Mouse (Mus musculus): Measurements from ENCODE around the gene Fcho1. TPM values are rescaled to one million over a fixed set of nuclear protein-coding genes. Genes with fewer than 3 reads are reported as not detected.
"Not testable (repeated sequence)": the region's sequence is repeated elsewhere in the genome, so short reads cannot be mapped to it uniquely, and the experiment has no call there.

The Fcho1 gene
- total RNA-seq, 2 experiments from 2014 or later, result 94.9 to 99.9 TPM

DNA sequence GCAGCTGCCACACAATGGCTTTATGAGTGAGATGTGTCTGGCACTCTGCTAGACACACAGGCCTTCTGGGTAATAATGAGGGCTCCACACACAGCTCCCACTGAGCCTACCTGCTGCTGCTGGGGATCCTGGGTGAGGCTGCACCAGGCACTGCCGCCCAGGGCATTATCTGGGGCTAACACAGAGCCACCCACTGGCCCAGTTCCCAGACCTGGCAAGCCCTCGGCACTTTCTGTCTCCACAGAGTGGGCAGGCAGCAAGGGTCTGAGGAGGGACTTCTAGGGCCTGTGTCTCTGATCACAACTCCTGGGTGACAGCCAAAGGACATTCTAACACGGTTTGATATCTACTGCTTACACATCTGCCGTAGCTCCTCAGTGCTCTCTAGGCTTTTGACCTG lies 6.3 kb downstream of the Fcho1 start:
- peak in 1 of 2 experiments; percentile 63 for DNase-seq (ENCODE audit: low spot score in 2 of 2)

DNA sequence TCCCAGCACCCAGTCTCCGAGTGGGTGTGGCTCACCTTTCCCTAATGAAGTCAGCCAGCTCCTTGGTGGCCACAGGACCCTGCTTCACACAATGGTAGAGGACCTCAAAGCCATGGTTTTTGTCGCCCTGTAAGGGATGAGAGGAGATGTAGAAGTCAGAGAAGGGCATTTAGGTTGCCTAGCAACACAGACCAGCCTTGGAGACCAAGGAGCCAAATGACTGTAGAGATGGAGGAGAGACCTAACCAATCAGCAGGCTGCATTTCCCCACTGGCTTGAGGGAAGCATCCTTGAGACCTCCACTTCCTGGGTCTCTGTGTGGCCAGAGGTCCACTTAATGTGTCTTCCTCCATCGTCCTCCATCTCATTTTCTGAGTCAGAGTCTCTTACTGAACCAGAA lies 7.3 kb downstream of the Fcho1 start:
- no peak for DNase-seq (ENCODE audit: low spot score in 2 of 2)

DNA sequence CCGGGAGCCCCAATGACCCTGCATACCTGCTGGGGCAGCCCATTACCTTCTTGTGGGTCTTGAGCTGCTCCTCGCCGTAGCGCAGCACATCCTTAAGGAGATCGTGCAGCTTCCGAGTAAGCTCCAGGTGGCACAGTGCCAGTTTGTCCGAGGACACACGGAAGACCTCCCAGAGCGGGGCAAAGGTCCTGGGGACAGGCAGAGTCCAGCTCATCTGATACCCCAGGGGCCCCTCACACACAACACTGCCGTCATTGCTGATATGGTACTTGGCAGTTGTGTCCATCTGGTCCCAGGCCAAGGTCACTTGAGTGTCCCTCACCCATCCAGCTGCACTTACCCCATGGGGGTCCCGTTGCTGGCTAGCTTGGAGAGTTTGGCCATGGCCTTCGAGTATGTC lies 8.4 kb downstream of the Fcho1 start:
- DNase-seq (ENCODE audit: low spot score in 2 of 2), result no peak

DNA sequence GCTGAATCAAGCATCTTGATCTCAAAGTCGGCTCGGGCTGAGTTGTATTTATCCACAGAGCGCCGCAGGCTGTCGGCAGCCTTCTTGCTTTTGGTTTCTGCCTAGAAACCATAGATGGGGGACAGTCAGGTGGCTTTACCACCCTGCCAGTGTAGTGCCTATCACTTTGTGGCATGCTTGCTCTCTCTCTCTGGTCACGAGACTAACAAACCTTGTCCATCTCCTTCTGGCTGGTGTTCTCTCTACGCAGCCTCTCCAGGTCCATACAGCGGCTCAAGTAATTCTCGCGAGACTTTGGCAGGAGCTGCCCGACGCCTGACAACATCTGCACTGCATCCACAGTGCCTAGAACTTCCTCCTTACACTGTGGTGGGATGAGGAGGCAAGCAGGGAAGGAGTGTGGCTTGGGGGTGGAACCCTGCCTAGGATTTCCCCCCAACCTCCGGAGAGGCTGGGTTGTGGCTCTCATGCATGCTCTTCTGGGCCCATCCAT lies 8.9 kb downstream of the Fcho1 start:
- DNase-seq (ENCODE audit: low spot score in 2 of 2), result no peak

DNA sequence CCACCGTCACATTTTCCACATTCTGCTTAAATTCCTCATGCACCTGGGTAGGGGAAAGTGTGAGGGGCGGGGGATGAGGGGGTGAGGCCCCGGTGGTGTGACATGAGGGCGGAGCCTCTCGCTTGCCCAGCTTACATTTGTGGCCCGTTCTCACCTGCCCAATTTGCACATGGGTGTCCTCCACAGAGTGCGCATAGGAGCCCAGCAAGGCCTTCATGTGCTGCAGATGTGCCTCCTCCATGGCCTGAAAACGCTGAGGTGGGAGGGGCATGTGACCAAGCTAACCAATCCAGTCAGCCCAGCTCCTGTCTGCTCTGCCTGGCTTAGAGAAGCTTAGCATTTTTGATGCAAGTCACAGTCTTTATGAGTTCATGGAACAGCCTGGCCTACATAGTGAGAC lies 10.0 kb downstream of the Fcho1 start:
- no peak for DNase-seq (ENCODE audit: low spot score in 2 of 2)

DNA sequence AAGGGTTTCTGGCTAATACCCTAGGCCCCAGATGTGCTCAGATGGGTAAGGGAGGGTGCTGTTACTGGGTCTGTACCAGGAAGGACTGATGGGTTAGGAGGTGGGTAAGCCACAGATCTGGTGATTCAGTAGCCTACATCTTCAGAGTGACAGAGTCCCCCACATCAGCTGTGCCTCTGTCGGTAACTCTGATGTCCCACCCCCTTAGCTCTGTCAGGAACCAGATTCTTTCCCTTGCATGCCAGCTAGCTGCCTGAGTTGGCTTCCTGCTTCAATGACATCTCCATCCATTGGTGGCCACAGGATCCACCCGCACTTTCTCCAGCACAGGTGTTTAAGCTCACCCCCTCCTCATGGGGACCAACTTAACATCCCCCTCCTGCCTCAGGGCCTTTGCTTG lies 13.9 kb downstream of the Fcho1 start:
- DNase-seq (ENCODE audit: low spot score in 2 of 2), result peak in 1 of 2 experiments; percentile 58

DNA sequence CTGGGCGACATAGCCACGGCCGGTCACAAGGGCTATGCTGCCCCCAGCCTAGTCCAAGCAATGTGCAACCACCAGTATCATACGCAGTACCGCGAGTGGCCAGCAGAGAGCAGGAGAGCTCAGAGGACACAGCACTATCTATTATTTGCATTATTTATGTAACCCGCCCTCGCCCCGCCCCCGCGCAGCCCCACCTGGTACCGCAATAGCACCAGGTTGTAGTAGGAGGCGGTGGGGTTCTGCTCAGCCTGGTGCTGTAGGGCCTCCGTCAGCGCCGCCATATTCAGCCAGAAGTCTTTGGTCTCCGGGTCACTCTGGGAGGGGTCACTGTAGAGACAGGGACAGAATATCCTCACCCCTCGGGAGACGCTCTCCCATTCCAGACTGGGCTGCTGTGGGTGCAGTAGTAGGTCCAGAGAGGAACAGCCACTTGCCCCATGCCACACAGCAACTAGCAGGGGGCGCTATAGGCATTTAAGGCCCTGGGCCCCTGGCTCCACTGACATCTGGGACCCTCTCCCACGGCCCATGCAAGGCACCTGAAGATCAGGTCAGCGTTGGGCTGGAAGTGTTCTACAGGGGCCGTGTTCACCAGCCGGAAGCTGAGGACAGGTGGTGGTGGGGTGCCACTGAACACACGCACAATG lies 15.6 kb downstream of the Fcho1 start:
- peak; percentile 77 to 95 for DNase-seq (ENCODE audit: low spot score in 2 of 2)

DNA sequence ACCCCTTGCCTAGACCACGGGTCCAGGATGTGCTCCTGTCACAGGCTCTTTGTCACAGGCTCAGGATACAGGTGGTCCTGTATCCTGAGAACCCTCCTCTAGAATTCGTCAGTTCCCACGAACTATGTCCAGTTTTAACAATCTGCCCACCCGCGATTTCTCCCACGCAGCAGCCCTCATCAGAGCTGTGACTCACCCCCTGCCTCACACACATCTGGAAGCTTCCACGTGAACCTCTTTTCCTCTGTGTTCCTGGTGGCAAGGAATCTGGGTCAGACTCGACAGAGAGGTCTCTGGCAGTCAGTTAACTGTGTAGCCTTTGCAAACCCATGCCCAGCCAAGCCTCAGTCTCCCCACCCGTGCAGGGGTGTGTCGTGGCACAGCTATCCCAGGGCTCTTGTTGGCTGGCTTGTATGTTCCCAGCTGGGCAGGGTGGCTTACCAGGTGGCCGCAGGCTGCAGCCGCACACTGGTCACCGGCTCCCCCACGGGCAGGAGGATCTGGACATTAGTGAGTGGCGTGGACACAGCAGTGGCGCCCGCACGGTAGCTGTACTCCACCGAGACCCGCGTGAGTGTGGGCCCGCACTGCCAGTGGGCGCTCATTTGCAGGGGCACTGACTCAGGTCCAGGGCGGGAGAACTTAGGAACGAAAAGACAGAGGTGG lies 16.2 kb downstream of the Fcho1 start:
- no peak for DNase-seq (ENCODE audit: low spot score in 2 of 2)

DNA sequence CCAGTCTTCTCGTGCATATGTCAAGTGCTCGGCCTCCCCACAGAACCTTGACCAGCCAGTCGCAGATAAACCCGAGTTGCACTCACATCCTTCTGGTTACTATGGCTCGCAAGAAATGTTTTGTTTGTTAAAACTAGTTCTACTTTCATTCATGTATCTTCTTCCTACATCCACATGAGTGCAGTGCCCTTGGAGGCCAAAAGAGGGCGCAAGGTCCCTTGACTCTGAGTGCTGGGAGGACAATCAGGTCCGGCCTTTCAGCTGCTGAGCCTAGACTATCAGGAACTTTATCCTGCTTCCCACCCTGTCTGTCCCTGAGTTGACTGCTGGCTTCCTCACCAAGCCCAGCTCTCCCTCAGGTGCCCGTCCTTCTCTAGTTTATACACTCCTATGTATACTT lies 17.6 kb downstream of the Fcho1 start:
- peak in 1 of 2 experiments; percentile 60 for DNase-seq (ENCODE audit: low spot score in 2 of 2)

DNA sequence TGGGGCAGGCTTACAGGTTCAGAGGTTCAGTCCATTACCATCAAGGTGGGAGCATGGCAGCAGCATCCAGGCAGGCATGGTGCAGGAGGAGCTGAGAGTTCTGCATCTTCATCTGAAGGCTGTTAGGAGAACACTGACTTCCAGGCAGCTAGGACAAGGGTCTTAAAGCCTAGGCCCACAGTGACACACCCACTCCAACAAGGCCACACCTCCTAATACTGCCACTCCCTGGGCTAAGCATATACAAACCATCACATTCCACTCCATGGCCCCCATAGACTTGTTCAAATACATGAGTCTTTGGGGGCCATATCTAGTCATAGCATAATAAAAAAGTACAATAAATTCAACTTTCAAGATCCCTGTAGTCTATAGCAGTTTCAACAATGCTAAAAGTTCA lies 22.1 kb downstream of the Fcho1 start:
- DNase-seq (ENCODE audit: low spot score in 2 of 2), result not testable (repeated sequence)

DNA sequence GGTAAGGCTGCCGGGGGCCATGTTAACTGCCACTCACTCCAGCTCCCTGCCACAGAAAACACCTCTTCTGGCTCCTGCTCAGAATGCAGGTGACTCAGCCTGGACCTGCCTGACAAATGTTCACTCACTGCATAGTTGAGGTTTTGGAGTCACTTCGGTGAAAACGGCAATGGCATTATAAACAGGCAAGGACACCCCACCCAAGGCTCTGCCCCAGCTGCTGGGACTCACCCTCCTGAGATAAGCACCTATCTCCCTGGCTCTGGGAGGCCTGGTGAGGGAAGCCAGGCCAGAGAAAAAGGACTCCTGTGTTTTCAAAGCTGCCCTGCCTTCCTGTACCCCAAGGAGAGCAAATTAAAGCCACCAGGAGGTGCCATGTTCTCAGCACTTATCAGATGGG lies 22.6 kb downstream of the Fcho1 start:
- no peak for DNase-seq (ENCODE audit: low spot score in 2 of 2)

DNA sequence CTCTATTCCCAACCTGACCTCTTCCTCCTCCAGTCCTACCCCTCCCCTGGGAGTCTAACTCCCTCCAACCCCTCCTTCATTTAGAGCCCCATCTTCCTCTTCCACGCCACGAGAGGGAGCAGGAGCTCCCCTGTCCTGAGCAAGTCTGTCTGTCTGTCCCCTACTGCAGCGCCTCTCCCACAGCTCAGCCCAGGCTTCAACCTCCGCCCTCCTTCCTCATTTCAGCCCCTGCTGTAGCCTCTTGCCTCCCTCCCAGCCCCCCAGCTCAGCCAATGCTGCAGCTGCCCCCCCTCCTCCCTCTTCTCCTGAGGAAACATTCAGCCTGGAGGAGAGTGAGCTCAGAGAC lies 23.5 kb downstream of the Fcho1 start:
- DNase-seq (ENCODE audit: low spot score in 2 of 2), result no peak

DNA sequence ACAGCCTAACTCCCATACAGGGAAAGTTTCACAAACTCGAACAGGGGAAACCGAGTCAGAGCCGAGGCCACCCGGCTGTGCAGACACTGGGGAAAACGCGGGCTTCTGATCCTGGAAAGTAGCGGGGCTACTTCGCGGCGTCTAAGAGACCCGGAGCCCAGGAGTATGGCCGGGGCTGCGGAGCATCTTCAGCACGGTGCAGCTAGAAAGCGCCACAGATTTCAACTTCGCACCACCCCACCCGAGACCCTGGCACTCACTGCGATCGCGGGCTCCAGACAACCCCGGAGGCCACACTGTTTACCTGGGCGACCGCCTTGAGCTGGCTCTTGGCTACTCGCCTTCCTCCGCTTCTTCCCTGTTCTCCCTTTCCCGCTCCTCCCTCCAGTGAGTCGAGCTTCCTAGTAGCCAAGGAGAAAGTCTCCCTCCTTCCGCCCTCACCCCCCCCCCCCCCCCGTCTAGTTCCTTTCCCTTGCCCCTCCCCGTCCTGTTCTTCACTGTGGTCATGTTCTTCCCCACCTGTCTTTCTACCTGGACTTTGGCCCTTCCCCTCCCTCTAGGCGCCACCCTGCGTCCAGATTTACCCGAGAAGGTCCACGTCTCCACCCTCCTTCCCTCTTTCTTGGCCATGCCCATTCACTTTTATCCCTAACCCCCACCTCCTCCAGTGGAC lies 24.0 kb downstream of the Fcho1 start, which contains the start of gene B3gnt3:
B3gnt3 (minus strand) TSS at position 376 of the 673 bp plus-strand sequence.
- no peak for DNase-seq (ENCODE audit: low spot score in 2 of 2)

DNA sequence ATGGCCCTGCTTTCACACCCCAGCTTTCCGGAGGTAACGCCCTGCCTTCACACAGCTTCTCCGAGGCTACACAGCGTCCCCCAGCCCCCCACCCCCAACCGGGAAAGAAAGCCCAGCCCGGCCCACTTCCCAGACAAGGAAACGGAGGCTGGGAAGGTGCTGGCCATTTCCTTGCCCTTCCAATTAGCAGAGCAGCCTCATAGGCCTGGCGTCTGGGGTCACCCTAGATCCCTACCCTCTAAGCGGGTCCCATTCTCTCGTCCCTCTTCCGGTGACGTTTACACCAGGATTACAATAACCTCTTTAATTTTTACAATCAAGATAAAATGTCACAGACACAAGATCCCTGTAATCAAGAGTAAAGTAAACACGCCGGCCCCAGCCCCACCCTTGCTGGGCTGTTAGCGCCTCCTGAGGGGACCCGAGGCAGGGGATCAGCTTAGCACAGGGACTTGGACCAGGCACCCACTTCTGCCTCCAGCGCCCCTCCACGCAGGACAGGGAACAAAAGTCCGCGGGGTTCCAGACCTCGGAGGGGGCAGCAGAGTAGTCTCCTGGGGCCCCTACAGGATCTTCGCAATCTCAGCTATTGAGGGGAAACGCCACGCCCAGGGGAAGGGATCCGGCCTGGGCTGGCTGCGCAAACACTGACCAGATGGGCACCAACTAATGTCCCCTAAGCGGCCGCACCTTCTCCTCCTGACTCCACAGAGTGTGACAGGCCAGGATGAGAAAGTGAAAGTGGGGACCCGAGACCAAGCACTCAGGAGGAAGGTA lies 24.8 kb downstream of the Fcho1 start:
- DNase-seq (ENCODE audit: low spot score in 2 of 2), result no peak

DNA sequence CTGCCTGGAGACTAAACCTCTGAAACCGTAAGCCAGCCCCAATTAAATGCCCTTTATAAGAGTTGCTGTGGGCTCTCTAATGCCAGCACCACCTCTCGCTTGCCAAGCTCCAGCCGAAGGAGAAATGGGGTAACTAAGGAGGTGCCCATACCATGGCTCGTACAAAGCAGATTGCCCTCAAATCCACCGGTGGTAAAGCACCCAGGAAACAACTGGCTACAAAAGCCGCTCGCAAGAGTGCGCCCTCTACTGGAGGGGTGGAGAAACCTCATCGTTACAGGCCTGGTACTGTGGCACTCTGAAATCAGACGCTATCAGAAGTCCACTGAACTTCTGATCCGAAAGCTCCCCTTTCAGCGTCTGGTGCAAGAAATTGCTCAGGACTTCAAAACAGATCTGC lies 30.1 kb downstream of the Fcho1 start:
- not testable (repeated sequence) for DNase-seq (ENCODE audit: low spot score in 2 of 2)

DNA sequence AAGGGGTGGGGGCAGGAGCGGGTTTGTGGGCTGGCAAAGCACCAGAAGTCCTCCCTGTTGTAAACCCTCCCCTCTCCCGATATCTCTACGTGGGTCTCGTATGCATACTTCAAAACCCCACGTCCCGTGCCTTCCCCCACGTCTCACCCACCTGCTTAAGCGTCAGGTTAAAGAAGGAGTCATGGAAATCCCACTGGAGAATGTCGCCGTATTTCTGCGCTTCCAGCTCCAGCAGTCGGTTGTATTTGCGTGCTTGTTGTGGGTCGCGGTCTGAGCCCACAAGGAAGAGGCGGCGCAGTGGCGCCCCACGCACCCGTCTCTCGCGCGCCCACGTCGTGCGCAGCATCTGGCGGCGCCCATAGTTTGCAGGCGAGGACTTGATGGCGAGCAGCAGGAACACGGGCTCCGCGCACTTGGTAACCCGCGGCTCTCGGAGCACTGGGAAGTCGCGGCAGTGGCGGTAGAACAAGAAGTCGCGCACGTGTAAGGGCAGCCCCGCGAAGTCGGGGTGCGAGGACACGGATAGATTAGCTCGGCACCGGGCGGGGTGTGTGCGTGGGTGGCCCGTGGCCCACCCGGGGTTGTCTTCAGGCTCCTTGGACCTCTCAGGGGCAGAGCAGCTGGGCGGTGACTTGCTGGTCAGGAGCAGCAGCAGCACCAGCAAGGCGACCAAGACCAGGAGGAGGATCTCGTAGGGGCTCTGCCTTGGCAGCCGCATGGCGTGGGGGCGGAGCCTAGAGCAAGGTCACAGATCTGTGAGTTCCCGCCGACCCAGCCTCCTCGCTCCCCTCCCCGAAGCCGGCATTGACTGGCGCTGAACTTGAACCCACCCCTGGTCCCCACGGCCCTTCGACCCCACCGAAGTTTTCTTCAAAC lies 32.1 kb downstream of the Fcho1 start:
- DNase-seq (ENCODE audit: low spot score in 2 of 2), result peak in 1 of 2 experiments; percentile 47

DNA sequence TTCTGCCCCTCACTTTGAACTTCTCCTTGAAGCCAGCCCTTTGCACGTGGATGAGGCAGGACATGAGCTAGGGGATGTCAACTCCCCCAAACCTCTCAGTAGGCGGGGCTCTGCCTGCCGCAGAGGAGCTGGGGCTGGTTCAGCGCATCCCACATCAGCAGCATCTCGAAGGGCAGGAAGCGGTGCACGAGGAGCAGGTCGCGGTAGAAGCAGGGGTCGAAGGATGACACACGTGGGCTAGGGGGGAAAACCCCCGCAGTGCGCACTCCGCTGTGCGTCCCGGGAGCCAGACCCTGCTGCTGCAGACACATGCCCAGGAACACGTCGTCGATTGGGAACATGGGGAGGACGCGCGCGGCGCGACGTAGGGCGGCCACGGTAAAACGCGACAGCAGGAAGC lies 33.0 kb downstream of the Fcho1 start:
- DNase-seq (ENCODE audit: low spot score in 2 of 2), result no peak

DNA sequence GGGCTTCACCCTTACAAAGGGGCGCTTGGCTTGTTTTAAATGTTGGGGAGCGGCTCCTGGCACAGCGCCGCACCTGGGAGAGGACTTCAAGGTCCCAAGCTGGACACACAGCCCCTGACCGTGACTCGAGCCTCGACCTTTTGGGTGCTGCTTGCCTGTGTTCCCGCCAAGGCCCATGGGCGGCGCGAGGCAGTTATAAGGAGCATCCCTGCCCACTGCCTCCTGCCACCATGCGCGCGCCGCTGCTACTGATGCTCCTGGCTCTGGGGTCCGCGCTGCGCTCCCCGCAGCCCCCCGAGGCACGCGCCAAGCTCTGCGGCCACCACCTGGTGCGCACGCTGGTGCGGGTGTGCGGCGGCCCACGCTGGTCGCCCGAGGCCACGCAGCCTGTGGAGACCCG lies 36.5 kb downstream of the Fcho1 start, which contains the start of gene Insl3:
Insl3 (plus strand) TSS at position 187 of the 400 bp plus-strand sequence.
- no peak for DNase-seq (ENCODE audit: low spot score in 2 of 2)

DNA sequence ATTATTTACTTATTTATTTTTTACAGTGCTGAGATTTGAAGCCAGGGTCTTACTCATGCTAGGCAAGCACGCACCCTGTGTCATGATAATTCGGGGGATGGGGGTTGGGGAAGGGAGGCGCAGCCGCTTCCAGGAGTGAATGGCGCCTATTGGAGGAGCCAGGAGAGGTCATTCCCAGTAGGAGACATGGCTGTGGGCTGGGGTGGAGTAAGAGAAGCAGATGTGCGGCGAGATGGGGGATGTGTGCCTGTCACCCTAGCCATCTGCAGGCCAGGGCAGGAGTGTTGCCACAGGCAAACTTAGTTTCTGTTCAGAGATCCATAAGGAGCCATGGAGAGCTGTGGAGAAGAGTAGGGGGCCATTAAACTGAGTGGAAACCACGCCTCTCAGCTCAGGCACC lies 37.9 kb downstream of the Fcho1 start:
- no peak for DNase-seq (ENCODE audit: low spot score in 2 of 2)

DNA sequence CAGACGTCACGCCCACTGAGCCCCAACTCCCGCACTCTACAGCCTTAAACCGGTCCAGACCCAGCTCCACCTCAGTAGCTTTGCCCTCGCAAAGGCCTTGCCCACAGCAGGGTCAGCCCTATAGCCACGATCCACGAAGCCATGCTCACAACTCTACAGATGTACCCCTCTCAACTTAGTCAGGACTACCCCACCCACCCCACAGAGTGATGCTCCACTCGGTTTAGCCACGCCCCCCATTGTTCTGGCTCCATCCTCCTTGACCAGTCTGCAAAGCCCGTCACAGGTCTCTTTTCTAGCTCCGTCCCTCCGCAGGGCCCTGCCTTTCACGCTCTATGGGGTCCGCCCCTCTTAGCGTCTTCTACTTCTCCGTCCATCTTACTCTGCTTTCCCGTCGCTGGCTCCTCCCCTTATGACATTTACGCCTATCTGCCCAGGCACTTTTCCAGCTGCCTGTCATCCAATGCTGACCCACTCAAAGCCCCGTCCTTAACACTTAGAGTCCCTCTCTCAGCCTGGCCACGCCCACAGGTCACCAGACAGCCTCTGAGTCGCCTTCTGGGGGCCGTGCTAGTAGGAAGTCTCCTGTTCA lies 39.3 kb downstream of the Fcho1 start:
- no peak for DNase-seq (ENCODE audit: low spot score in 2 of 2)

Data from layer of hippocampus, adult 18-20 months (tissue).